Mouse (Mus musculus) heart, adult 8-10 months (tissue): ENCODE data around the gene Primpol. TPM values are rescaled to one million over a fixed set of nuclear protein-coding genes. Genes with fewer than 3 reads are reported as not detected.

Experiments used
- DNase-seq: peaks from one replicate; pipeline ENCODE4 v3.0.0; 2022; ENCODE audit warnings: low spot score
- total RNA-seq, 4 experiments: library from RNA; stranded (reverse); gene quantifications; 2 replicates each; pipeline ENCODE4 v1.2.4; 2022

The Primpol gene
- total RNA-seq, 4 experiments from 2014 or later, result 1.4 to 2.0 (median 1.7) TPM

DNA sequence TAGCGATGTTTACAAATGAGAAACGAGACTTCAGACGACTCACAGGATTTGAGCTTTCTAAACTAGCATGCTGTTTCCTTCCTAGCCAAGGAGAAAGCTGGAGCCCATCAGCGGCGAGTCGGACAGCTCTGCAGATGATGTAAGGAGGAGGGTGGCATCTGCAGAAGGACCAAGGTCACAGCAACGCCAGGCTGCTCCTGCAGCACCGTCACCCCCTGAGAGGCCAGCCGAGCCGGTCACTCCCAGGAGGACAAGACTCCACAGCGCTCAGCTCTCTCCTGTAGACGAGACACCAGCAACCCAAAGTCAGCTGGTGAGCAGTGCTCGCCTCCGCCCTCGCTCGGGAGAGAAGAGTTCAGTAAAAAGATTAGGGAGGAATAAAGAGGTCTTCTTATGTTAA is 54.7 kb downstream of the Primpol start:
- DNase-seq, result no peak

DNA sequence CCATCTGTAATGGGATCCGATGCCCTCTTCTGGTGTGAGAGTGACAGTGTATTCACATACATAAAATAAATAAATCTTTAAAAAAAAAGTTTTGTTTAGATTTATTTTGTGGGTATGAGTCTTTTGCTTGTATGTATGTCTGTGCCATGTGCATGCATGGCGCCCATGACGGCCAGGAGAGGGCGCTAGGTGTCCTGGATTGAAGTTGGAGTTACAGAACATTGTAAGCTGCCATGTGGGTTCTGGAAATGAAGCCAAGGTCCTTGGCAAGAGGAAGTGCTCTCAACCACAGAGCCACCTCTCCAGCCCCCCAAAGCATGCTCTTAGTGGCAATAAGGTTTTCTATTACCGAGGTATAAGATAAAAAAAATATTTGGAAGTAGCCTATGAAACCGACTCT is 57.6 kb downstream of the Primpol start:
- no peak for DNase-seq

DNA sequence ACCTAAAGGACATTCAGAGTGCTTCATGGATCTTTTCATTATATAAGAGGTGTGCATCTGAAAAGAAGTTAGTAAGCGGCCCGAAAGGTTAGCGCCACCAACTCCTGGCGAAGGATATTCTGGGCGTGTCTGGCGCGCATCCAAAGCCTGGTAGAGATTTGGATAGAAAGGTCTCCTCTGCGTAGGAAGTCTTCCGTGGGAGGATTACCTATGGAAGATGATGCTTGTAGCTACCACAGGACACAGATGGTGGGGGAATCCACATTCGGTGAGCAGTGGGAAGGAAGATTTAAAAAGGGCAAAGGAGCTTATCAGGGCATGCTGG is 64.6 kb downstream of the Primpol start:
- peak; percentile 6 for DNase-seq

DNA sequence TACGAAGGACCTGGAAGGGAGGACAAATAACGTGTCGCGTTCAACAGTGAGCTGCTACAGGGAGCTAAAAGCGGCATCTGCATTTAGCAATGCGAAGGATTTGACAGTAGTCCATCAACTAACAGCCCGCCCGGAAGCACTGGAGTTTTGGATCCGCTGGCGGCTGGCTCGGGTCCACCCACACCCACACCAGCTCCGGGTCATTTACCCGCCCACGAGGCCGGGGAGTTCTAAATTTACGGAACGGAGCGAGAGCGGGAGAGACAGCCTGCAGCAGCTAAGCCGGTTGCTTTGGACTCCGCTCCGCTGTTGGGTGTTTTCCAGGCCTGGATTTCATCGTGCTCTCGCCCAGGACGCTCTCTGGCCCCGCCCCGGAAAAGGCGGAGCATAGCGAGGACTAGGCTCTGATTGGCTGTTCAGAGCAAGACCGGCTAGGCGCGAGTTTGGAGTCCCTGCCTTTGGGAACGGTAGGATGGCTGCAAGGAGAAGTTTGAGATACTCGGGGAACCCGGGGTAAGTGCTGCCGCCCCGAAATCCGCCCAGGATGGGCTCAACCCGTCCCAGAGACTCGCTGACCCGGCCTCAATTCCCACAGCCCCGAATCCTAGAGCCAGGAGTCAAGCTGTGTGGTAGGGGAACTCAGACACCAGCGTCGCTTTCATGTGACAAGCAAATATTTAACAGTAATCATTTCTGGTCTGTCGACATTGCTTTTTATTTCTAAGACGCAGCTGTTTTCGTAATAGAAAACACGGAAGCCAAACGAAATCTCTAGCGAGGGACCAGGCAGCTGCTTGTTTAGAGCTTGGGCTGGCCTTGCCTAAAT is 65.2 kb downstream of the Primpol start, which contains the start of gene Cenpu:
Gene Cenpu, plus strand, starts transcription at position 414 of the 826 bp plus-strand sequence.
- peak; percentile 100 for DNase-seq

DNA sequence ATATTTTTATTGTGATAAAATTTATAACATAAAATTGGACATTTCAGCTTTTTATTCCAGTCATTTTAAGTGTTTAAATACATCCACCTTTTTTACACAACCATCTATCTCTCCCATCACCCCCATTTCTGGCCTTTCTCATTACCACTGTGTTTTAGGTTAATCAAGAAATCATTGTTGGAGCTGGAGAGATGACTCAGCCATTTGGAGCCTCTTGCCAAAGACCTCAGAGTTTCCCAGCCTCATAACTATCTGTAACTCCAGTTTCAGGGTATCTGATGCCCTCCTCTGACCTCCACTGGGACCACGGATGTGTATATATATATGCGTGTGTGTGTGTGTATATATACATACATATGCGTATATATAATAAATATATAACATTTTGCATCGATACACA is 66.0 kb downstream of the Primpol start:
- peak; percentile 9 for DNase-seq

DNA sequence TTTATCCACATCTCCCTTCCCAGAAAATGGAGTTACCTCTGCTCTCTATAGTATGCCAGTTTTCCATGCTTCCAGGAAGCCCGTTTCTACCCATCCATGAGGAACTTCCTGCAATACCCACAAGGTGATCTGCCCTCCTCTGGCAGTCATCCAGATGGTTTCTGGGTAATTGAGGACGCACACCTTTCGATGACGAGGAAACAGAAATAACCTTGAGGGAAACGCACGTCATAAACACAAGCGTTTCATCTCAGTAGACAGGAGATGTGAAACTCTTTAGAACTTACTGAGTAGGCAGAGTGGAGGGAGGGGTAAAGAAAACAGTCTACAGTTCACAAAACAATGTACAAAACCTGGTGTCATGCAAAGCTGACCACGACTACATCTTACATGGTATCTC is 67.0 kb downstream of the Primpol start:
- DNase-seq, result no peak

DNA sequence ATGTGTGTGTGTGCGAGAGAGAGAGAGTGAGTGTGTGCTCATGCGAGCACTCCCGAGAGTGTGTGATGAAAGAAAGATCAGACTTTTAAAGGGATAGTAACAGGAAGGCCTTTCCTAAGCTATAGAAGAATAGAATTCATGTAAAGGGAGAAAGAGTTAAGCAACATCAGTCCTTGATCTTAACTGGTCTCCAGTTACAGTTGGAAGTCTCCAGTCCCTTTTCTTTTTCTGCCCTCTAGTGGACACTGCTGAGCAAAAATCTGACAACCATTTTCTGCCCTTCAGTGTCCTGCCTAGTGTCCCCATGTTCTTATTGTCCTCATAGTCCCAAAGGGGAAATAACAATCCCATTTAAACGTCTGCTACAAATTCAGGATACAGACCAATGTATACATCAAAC is 69.8 kb downstream of the Primpol start:
- DNase-seq, result peak; percentile 61

DNA sequence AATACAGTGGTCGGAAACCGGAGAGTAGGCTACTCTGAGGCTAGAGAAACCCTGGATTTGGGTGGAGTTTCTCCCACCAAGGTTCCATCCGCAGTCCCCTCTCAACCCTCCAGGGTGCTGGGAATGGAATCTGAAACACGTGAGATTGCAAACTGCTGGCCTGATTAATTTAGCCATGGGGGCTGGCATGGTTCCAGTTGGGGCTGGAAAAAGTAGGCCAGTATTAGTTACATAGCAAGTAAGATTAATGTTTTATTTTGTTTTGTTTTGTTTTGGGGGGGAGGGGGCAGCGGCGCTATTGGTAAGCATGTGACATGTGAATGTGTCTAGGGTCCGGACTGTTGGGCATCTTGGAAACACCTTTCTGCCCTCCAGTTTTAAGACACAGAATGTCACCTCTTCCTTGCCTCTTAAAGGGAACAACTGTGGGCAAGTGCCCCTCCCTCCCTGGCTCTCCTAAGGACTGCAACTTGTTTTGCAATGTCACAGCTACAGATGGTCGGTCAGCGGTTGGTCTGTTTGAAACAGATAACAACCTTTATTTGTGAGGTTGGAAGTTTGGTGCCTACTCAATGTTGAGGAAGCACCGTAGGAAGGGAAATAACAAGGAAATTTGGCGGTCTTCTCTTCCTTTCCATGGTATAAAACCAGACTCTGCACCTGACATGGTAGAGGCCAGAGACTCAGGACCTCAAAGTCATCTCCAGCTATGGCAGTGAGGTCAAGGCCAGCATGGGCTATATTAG is 70.4 kb downstream of the Primpol start:
- peak; percentile 15 for DNase-seq

DNA sequence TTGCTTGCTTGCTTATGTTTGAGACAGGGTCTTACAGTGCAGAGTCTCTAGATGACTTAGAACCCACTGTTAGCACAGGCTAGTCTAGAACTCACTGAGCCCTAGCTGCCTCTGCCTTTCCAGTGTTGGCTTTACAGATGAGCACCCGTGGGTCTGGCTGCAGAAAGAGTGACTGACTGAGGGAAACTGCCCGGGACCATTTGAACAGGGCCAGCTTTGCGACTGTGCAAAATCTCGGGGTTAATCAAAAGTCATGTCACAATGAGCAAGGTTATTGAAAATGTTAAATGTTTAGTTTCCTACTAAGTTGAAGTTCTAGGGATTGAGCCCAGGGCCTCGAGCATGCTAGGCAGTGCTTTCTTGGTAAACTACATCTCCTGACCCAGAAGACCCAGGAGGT is 71.2 kb downstream of the Primpol start:
- DNase-seq, result no peak

DNA sequence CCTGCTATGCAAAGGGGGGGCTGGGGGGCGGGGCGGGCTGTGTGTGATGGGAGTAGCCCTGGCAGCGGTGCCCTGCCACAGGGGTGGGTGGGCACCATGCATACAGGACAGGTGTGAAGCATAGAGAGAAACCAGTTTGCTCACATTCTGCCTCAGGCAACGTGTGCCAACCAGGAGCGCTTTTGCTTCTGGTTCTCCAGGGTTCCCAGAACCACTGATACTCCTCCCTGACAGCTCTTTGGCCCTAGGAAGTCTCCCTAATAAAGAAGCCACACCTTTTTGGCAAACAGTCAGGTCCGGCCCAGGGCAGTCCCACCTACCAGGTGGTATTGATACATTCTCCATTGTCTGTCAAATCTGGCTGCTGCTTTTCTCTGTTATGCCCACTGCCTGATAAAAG is 73.3 kb downstream of the Primpol start:
- DNase-seq, result no peak

DNA sequence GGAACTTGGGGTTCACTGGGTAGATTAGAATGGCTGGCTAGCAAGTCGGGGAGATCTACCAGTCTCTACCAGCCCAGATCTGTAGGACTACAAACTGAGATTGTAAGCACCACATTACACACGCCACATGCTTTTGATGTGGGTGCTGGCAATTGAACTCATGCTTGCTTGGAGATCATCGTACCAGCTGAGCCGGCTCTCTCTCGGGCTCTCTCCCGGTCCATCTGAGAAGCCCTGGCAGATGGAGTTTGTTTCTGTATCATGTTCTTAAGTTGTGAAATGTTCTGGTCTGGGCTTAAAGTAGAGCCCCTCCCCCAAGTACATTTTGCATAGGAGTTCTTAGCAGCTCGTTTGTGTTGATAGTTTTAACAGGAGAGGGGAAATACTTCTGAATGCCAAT is 73.8 kb downstream of the Primpol start:
- DNase-seq, result no peak

DNA sequence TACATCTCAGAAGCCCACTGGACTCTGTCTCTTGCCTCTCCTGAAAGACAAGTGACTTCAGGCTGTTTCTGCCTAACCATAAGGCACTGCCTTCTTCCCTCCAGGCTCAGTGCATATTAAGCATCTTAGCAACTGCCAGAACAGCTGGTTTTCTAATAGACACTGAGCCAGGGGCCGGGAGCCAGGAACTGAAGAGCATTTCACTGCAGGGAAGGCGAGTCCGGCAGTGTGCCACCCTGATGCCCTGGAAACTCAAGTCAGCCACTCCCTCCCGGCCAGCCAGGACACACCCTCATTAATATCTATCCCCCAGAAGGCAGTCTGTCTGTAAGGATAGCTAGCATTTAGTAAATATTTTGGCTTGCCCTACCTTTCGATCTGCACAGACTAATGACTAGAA is 77.3 kb downstream of the Primpol start:
- DNase-seq, result peak; percentile 48

DNA sequence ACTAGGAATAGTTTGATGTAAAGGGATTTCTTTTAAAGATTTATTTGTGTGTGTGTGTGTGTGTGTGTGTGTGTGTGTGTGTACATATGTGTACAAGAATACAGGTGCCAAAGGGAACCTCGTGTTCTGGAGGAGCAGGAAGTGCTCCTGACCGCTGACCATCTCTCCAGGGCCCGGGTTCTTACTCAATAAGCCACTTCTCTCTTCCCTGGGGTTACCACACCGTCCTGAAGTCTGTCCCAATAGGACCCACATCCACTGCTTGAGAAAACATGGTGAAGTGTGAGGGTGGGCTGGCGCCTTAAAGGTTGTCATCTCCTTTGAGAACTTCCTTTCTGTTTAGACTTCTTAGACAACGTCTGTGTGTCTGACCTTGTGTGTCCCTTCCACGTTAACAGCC is 83.1 kb downstream of the Primpol start:
- DNase-seq, result no peak

DNA sequence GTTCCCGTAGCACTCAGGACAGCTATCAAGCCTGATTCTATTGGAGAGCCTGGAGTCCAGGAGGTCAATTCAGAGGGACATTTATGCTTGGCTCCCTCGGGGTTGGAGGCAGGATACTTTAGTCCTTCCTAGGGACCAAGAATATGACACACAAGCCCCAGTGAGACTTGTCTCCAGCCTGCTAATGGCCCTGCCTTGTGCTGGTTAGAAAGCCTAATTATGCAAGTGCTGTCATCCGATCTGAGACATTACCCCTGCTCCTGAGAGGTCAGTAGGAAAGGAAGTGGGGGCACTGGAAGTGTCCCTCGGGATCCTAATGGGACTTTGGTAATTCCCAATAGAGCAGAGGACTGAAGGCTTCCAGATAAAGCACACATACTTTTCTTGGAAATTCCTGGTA is 86.5 kb downstream of the Primpol start:
- no peak for DNase-seq

DNA sequence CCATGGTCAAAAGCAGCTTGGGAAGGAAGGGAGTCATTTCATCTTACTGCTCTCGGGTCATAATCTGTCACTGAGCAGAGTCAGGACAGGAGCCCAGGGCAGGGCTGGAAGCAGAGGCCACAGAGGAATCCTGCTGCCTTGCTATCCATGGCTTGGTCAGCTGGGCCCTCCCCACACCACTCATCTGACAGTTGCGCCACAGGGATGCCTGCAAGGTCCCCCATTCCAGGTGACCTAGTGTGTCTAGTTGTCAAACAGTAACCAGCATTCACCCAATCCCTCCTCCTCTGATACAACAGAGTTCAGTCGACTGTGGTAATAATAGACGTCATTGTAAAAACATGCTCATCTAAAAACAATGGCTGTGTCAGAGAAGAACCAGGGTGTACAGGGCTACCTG is 87.5 kb downstream of the Primpol start:
- DNase-seq, result no peak

DNA sequence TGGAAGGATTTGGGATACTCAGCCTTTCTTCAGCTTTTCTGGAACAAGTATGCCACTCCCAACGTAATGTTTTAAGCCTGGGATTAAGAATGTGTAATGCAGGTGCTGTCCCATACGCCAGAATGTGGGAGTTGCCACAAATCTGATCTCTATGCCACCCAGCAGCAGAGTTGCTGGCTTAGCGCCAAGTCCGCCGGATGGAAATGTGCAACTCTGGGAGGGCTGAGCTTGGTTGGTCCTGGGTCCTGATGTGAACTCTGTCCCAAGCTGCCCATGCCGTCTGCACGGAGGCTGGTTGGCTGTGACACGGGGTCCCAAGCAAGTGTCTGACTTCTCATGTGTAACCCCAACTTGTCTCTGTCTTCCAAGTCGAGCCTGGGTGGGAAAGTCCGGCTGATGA is 90.2 kb downstream of the Primpol start:
- no peak for DNase-seq

DNA sequence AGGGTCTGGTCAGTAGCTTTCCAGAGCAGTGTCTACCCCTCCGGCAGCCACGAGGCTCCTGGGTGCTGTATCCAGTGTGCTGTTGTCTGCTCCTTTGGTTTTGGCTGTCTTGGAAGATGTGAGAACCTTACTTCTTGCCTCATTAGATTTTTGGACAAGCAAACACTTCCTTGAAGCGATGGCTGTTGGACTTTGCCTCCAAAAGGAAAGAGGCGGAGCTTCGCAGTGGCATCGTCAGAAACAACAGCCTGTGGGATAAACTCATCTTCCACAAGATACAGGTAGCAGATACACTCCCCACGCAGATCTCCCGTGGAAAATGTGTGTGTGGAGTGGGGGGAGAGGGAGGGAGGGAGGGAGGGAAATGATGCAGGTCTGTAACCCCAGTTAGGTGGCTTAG is 90.9 kb downstream of the Primpol start:
- no peak for DNase-seq

Other genes with a start within 250 kb of the Primpol start
- 100 to 1,000 TPM; 930 to 978 (median 952) TPM for gene Acsl1, start 146.2 kb downstream of the Primpol start, total RNA-seq
- 1 to 10 TPM in 2 of 4 experiments, under 1 TPM in 2; 0.65 to 1.1 (median 0.96) TPM for gene Cenpu, start 65.2 kb downstream of the Primpol start, total RNA-seq
- gene Casp3, start 79 bp upstream of the Primpol start, total RNA-seq, result 1 to 10 TPM; 1.8 to 3.7 (median 2.3) TPM
- gene Irf2, start 122.5 kb upstream of the Primpol start, total RNA-seq, result 10 to 100 TPM; 26.0 to 34.6 (median 27.6) TPM